Mouse (Mus musculus) monocyte, adult 2 months (primary cell): Measurements from ENCODE around the gene Ddx10.
"Not testable (repeated sequence)": the region's sequence is repeated elsewhere in the genome, so short reads cannot be mapped to it uniquely, and the experiment has no call there.

Experiments used
- DNase-seq, 2 experiments: peaks; one replicate each; pipeline ENCODE4 v3.0.0; 2022; ENCODE audit warnings: low spot score in 2 of 2, low read depth in 1 of 2

Ddx10 gene

GRCm38 (mm10) chr9:53144266-53144665 is 103.6 kb downstream of the Ddx10 start:
- DNase-seq: no peak

- no peak for DNase-seq
These were observed 104.3 kb downstream of the Ddx10 start for GRCm38 (mm10) chr9:53143508-53143907.

- DNase-seq: not testable (repeated sequence)
These were observed 105.4 kb downstream of the Ddx10 start for GRCm38 (mm10) chr9:53142424-53142823.

GRCm38 (mm10) chr9:53140610-53141165 is 107.2 kb downstream of the Ddx10 start:
- no peak for DNase-seq

DNA sequence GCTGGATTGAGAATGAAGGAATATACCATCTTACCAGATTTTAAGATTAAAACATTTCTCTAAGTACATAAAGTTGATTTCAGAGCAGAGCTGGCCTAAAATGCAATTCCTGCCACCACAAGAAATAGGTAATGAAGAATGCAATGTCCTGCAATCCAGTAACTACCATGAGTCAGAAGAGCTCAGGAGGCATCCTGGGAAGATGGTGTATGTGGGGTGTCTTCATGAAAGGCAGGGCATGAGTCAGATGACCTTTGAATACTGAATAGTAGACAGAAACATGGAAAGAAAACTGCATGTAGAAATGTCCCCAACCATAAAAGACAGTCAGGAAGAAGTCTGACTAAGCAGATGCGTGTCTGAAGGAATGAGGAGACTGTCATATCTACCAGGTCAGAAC is 115.0 kb downstream of the Ddx10 start:
- DNase-seq: no peak

DNA sequence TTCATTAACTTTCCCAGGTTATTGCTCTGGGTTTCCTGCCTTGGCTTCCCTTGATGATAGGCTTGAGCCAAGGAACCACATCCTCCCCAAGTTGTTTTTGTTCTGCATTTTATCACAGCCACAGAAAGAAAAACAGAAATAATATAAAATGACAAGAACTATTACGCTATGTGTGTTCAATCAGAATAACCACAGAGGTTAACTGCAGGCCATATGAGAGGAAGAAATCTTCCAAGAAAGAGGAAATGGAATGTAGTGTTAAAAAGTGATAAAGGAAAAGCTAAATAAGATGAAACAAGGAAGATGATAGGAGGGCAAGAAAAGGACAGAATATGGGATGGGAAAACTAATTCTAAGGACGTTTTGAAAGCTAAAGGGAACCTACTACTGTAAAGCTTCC is 117.4 kb downstream of the Ddx10 start:
- DNase-seq: no peak

GRCm38 (mm10) chr9:53101103-53101502 is 146.8 kb downstream of the Ddx10 start:
- DNase-seq: no peak

GRCm38 (mm10) chr9:53095319-53096165 is 152.3 kb downstream of the Ddx10 start:
- no peak for DNase-seq

- DNase-seq: no peak
These were observed 153.3 kb downstream of the Ddx10 start for GRCm38 (mm10) chr9:53094536-53094935.

DNA sequence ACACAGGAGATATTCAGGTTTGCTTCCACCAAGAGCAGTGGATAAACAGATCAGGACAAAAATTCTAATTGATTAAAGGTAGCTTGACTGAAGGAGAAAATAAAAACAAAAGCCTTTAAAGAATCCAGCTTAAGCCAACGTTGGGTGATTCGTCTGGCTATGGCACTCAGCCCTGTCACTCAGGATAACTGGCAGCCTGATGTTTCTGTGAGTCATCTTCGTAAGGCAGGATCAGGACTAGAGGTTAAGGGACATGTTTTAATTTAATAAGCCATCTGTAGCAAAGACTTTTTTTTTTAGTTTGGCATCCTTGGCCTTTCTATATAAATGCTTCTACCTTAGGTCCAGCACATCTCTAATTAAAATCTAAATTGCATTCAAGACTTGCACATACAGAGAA is 170.2 kb downstream of the Ddx10 start:
- no peak for DNase-seq

GRCm38 (mm10) chr9:53075931-53076330 is 171.9 kb downstream of the Ddx10 start:
- no peak for DNase-seq

GRCm38 (mm10) chr9:53074443-53074842 is 173.4 kb downstream of the Ddx10 start:
- no peak for DNase-seq

GRCm38 (mm10) chr9:53073576-53074112 is 174.2 kb downstream of the Ddx10 start:
- DNase-seq: no peak

DNA sequence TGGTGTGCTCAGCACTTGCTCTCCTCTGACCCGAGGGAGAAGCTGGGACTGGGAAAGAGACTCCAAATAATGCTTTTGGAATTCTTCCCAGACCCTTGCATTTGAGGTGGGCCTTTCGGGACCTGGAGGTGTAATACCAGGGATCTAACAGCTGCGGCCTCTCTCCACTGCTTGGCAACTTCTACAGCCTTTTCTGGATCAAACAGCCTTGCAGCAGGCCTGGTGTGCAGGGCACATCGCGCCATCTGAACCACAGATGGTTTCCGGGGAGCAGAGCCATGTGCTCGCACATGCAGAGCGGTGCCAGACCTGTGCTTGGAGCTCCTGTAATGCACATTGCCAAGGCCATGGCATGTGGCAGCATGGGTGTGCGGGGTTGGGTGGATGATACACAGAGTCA is 175.8 kb downstream of the Ddx10 start:
- DNase-seq: no peak

DNA sequence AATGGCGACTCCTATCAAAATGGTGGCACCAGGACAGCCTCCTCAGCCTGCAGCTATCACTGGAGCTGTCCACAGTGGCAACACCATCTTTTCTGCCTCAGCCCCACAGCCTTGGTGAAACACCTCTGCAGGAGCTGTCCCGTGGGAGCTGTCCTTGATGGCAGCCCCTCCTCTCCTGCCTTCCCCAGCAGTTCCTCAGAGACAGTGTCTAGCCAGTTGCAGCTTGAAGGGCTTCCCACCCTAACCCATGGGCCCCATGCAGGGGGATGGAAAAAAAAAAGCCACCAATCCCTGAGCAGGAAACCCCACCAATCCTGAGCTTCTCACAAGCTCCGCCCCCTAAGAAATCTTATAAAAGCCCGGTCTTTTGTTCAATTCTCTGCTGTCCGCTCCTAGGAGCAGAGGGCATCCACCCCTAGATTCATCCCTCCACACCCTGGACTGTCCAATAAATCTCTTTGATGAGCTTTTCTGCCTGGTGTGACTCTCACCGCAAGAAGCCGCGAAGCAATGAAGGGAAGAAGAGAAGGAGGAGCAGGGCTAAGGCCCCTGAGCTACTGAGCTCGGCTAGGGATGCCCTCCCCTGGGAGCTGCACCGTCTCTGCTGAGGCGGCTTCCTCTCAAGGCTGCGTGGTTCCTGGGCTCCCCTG is 176.9 kb downstream of the Ddx10 start:
- DNase-seq: no peak

DNA sequence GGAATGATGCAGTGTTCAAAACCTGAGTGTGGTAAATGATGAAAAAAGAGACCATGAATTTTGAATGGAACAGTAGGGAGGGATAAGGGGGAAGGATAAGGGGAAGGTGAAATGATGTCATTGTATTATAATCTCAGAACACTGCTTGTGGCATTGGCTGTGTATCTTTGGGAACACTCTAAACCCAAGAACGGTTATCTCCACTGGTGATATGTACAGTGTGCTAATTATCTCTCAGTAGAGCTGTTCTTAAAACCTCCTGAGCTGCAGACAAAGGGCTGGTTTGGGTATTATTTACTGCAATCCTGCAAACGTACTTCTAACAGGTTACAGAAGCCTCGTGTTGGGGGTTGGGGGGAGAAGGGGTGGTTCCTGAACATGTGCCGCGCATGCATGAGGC is 179.7 kb downstream of the Ddx10 start:
- no peak for DNase-seq

DNA sequence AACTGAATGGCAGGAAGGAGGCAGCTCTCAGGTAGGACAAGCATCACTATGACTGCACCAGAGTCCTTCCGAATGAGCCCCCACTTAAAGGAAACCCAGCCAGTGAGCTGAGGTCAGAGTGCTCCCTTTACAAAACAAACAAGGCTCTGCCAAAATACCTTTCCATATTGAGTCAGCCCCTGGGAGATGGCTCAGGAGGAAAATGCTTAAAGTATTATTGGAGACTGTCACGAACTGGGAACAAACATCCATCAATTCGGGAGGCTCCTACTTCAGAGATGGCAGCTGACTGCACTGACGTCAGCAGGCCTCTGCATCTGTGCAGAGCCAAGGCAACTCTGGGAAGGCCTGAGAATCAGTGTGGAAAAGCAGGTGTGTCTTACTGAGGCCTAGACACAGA is 181.4 kb downstream of the Ddx10 start:
- DNase-seq: no peak

GRCm38 (mm10) chr9:53065028-53065427 is 182.8 kb downstream of the Ddx10 start:
- DNase-seq: no peak

DNA sequence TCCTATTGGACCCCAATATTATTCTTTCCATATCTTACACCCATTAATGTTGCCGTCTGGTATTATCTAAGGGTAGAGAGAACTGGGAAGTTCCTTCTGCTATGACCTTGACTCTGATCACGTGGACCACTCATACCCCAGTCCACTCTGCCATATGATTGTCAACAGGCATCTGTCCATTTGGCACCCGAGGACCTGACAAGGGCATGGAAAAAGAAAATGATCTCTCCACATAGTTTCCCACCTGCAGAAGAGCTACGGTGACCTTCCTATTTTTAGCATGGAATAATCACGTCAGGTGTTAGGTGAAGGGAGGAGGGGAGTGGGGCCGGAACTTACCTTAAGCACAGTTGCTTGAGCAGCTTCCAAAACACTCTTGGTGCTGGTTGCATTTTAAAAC is 183.3 kb downstream of the Ddx10 start:
- DNase-seq: no peak

- no peak for DNase-seq
These were observed 192.5 kb downstream of the Ddx10 start for GRCm38 (mm10) chr9:53055306-53055705.
